Mouse (Mus musculus): Measurements from ENCODE around the gene Prkcb.

The Prkcb gene

DNA sequence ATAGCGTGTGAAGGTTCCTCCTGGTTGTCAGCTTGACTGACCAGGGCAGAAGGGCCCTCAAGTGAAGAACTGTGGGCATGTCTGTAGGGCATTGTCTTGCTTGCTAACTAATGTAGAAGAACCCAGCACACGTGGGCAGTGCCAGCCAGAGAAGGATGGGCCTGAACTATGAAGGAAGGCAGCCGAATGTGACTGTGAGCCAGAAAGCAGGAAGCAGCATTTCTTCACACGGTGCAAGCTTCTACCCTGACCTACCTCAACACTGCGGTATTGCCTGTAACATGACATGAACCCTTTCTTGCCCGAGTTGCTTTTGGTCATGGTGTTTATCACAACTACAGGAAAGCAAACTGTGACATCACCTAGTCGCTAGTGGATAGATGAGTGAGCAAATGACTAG lies 113.5 kb downstream of the Prkcb start:
- DNase-seq (ENCODE audit: low read depth, low spot score): no peak

DNA sequence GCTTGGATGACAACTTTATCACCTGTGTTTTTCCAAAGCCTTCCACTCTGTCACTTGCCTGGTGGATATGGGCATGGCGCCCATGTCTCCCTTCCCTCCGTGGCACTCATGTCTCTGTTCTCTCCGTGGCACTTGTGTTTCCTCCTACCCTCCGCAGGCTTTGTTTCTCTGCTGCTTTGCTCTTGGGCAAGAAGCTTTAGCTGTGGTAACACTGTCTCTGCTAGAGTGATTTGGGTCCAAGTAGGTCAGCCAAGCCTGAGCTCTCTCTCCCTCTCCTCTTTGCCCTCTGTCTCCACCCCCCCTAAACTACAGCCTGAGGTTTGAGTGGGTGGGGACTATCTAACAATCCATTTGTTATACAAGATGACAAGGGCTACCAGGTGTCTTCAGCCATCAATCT lies 114.8 kb downstream of the Prkcb start:
- no peak for DNase-seq (ENCODE audit: low read depth, low spot score)

DNA sequence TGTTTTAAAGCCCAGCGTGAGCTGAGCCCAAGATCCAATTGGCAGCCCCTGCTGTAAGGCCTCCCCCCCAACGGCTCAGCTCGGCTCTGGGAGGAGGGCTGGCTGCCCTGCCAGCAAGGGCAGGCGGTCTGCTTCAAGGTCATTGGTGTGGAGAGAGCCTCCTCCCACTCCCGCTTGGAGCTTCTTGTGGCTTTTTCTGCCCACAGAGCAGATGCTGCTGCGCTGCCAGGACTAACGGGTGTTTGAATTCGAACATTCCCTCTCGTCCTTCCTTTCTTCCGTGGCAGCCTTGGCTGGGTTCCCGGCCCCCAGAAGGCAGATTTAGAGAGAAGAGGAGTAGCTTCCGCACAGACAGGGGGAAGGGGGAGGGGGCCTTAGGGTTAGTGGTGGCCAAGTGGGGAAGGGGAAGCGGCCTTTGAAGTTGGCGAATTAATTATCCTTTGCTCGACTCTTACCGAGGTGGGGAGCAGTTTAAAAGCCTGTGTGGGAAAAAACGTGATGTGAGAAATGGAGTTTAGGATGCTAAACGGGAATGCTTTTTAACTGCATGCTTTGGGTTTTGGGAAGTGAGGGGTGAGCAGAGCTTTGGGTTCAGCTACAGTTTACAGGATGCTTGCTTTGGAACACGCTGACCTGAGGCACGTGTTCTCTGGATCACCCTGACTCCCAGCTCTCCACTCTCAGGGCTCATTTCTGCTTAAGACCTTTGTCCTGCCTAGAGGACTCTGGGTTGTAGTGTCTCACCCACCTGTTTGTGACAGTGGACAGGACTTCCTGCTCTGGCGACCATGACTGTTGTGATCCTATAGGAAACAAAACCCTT lies 116.2 kb downstream of the Prkcb start:
- DNase-seq (ENCODE audit: low read depth, low spot score): peak; percentile 16

DNA sequence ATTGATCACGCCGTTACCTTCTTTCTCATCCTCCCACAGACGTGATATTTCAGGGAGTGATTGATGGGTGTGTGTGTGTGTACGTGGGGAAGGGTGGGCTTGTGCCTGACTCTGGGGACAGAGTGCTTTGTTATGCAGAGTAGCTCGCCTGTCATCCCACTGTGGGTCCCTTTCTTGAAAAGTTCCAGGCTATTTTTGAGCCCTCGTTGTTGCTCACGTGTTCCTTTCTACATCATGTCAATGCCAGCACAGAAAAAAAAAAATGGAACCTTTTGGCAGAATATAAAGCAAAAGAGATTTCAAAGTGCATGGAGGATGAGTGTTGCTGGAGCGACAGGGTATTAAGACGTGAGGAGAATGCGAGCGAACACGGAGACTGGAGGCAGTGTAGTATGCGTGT lies 118.1 kb downstream of the Prkcb start:
- no peak for DNase-seq (ENCODE audit: low read depth, low spot score)

DNA sequence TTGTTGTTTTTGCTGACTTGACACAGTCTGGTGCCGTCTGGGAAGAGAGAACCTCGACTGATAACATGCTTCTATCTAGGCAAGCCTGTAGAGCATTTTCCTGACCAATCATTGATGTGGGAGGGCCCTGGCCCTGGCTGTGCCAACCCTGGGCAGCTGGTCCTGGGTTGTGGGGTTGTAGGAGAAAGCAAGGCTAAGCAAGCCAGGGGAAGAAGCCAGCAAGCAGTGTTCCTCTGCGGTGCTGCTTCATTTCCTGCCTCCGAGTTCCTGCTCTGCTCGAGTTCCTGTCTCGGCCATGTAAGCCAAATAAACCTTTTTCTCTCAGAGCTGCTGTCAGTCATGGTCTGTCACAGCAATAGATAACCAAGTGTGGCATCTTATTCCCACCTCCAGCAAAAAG lies 121.4 kb downstream of the Prkcb start:
- no peak for DNase-seq (ENCODE audit: low read depth, low spot score)

DNA sequence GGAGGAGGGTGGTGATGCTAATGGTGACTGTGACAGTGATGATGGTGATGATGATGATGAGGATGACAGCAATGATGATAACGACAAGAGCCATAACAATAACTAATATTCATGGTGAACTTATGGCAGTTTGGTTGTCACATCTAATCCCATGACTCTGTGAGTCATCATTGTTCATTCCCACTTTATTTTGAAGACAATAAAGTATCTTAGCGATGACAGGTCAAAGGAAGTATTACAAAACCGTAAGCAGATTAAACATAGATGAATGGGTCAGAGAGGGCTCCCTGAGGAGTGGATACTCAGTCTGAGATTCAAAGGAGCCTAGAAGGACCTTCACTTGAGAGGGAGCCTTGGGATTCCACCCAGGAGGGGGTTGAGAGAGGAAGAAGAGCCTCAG lies 122.3 kb downstream of the Prkcb start:
- DNase-seq (ENCODE audit: low read depth, low spot score): no peak

DNA sequence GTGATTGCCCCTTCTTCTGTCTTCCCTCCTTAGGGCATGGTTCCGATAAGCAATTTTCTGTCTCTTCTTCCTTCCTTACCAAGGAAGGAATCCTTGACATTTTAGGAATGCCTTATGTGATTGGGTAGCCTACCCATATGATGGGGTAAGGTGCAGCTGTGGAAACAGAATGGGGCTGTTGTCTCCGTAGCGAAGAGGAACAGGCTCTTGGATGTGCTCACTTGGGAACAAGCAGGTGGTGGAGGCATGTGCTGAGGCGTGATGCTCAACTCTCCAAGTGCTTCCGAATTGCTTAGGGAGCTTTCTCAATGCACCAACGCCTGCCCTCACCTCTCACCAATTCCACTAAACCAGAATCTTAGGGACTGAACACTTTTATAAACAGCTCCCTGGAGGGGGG lies 124.7 kb downstream of the Prkcb start:
- no peak for DNase-seq (ENCODE audit: low read depth, low spot score)

DNA sequence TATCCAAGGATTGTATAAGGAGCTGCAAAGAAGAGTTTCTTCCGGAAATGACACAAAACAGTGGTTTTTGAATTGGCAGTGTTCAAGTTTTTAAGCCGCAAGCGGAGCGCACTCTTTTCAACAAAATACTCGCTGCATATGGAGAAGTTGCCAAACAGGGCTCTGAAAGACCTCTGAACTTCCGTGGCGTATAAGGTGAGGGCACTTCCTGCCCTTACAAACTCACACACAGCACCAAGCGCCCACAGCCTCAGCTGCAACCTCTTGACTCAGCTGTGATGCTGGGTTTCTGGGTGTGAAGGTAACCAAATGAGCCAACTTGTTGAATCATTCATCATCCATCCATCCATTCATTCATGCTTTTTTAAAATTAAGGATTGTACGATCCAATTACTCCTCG lies 125.6 kb downstream of the Prkcb start:
- no peak for DNase-seq (ENCODE audit: low read depth, low spot score)

DNA sequence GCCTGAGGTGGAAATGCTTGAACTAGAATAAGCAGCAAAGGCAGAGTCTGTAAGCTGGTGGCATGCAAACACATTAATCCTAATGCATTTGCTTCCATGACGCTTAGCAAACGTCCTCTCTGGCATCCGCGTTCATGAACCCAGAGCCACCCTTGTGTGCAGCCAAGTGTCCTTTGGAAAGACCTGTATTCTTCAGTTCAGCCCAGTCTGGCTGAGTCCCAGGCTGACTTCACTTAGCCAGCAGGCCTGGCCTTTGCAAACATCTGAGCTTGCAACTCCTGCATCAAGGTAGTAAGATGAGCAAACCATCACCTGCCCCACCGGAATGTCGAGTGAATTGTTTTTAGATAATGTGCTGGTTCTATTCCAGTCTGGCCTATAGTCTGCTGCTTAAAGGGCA lies 126.1 kb downstream of the Prkcb start:
- DNase-seq (ENCODE audit: low read depth, low spot score): no peak

DNA sequence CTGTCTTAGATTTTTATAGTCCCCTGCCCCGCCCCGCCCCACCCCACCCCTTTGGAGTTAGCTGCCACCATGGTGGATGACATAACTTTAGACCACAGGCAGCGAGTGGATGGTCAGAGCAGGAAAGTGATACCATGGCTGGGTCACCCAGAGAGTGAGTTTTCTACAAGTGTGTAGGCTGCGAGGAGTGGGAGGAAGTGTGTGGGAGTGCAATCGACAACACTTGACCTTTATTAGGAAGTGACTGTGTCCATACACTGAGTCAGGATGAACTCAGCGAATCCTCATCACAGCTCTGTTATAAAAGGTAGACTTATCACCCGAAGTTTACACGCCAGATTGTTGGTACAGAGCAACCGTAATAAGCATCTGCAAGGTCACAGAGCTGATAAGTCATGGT lies 126.8 kb downstream of the Prkcb start:
- DNase-seq (ENCODE audit: low read depth, low spot score): no peak

DNA sequence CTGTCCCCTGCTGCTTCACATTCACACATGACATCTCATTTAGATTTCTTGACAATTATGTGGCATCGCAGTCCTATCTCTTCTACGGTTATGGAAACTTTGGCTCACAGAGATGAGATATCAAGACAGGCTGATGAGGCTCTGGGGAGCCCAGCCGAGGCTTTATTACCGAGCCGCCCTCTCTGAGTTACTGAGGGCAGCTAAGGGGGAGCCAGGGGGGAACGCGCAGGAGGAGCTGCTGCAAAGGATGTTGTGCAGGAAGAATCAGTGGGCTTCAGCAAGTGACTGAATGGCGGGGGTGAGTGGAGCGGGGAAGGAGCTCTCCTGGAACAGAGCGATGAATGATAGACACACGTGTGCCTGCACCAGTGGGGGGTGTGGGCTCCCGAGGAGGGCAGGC lies 127.4 kb downstream of the Prkcb start:
- DNase-seq (ENCODE audit: low read depth, low spot score): no peak

DNA sequence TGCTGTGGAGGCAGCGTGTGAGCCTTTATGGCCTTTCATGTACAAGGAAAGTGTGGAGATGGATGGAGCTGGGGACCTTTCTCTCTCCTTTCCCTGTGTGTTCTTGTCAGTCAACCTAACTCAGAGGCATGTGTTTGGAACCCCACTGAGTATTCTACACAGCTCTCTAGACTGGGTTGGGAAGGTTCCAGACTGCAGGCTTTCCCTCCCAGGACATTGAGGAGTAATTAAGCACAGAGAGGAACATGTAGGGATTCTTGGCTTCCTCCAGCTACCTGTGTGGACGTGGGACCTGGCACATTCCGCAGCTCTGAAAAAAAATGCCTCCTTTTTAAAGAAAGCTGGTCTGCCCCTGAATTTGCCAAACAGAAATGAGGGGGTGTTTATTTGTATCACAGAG lies 130.0 kb downstream of the Prkcb start:
- DNase-seq (ENCODE audit: low read depth, low spot score): no peak

DNA sequence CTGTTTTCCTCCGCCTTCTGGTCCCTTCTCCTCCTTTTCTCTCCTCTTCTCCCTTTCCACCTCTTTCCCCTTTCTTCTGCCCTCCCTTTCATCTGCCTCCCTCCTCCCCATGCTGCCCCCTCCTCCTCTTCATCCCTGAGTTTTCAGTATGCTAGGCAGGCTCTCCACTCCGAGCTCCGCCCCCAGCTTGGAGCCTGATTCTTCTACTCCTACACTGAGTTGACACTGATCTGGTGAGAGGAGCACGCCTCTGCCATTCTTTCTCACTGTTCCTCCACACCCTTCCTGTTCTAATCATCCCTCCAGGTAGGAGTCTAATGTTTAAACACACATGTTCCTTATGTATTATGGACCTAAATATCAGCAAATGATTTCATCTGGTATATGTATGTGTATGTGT lies 135.3 kb downstream of the Prkcb start:
- no peak for DNase-seq (ENCODE audit: low read depth, low spot score)

DNA sequence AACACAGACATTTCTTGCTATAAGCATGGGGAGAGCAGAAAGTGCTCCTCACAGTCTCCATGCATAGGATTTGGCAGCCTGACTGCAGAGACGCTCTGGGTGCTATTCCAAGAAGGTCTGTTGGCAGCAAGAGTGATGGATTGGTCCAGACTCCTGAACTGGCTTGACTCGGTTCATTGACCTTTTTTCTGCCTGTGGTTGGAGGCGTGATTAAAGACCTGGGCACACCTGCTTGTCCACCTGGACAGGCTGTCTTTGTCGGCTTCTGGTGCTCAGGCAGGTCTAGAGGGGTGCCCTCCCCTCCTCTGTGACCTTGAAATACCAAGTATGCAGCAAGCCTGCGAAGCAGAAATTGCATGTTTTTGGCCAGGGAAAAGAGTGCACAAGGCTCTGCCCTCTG lies 140.6 kb downstream of the Prkcb start:
- DNase-seq (ENCODE audit: low read depth, low spot score): no peak

DNA sequence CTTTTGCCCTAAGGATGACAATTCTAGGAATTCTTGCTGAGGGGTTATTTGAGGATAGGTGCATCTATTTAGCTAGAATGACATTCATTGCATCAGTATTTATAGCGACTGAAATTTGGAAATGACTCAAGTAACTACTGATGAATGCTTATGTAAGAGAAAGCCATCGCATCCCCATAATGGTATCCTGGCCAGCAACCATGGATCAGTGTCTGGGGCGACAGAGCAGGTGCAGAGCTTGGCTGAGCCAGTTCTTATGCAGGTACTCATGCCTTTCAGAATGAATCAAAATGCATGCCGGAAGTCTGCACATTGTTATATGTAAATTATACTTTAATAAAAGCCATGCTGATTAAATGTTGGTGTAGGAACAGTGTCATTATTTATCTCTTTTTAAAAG lies 143.8 kb downstream of the Prkcb start:
- DNase-seq (ENCODE audit: low read depth, low spot score): no peak

DNA sequence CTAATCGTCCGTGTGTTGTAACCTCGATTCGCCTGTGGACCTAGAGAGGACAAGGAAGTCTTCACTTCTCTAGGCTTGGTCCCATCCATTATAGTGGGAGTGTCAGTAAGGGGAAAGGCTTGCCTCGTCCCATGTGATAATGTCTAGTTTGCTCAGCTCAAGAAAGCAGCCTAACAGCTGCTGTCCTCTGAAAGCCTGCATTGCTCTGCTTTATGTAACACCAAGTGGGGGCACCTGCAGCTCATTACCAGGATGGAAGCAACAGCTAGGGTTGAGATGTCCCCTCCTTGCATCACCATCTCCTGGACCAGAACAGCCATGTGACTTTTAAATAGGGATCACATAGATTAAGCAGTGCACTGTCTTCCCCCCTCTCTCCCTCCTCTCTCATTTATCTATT lies 144.8 kb downstream of the Prkcb start:
- DNase-seq (ENCODE audit: low read depth, low spot score): no peak

DNA sequence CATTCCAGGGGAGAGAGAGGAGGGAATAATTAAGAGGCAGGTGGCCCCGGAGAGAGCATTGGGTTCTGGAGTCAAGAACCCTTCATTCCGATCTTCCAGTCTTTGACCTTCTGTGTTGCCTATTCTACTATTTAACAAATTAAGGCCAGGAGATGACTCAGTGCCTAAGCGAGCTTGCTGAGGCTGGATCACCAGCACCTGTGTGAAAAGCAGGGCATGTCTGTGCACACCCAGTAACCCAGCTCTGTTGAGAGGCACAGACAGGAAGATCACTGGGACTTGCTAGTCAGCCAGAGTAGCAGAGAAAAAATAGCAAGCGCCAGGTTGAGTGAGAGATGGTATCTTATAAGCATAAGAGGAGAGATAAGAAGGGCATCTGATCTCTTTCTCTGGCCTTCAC lies 146.4 kb downstream of the Prkcb start:
- no peak for DNase-seq (ENCODE audit: low read depth, low spot score)

DNA sequence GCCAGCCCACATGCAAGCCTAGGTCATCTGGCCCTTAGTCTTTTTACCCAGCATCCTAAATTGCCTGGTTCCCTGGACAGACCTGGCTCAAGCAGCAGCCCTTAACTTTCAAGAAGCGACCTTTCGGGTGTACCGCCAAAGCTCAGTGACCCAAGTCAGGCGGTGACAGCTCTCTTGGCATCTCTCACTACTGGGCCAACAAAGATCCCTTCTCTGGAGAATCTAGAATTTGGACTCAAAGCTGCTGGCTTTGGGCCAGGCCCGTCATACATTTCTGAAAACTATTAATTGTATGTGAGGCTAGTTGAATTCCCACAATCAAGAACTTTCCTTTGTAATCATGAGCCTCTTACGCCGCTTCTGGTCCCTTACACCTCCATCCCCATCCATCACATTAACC lies 147.0 kb downstream of the Prkcb start:
- DNase-seq (ENCODE audit: low read depth, low spot score): no peak

DNA sequence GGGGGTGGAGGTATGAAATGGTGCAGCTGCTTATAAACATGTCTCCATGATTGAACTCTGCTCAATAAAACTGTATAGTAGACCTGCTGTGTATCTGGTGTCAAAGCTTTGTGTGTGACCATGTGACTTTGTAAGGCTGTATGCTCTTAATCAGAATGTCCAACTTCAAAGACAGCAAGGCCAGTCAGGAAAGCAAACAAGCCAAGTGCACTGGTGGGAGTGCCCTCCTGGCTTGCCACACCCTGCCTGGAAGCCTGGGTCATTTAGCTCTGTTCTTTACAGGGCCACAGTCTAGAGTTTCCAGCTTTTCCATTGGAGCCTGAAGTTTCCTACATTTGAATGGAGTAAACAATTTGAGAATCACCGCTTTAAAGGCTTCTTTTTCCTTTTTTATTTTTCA lies 148.8 kb downstream of the Prkcb start:
- DNase-seq (ENCODE audit: low read depth, low spot score): no peak

DNA sequence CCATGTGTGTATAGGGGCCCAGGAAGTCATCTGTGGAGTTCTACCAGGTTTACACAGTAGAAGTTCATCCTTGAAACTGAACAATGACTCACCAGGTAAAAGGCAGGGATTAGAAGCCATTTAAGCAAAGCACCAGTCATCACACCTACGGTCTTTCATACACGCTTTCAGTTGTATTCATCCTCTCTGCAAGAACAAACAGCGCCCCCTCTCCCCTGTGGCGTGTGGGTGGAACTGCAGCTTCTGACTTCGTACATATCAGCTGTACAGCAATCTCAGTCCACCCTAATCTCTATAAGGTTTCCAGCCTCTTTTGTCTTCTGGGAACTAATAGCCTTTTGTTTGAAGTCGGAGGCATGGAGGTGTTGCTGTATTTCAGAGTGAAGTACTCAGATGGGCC lies 156.5 kb downstream of the Prkcb start:
- no peak for DNase-seq (ENCODE audit: low read depth, low spot score)

DNA sequence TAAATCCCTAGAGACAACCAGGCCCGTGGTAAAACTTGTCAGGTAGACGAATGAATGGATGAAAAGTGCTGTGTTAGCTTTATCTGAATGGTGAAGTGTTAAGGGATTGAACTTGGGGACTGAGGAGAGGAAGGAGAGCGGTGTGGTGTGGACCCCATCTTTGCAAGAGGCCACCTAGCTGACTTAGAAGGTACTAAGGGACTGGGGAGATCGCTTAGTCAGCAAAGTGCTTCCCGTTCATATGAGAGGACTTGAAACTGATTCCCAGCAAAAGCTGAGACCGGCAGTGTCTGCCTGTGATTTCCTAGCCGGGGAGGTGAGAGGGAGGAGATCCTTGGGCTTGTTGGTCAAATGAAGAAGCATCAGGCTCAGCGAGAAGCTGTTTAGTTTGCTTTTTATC lies 164.1 kb downstream of the Prkcb start:
- no peak for DNase-seq (ENCODE audit: low read depth, low spot score)

DNA sequence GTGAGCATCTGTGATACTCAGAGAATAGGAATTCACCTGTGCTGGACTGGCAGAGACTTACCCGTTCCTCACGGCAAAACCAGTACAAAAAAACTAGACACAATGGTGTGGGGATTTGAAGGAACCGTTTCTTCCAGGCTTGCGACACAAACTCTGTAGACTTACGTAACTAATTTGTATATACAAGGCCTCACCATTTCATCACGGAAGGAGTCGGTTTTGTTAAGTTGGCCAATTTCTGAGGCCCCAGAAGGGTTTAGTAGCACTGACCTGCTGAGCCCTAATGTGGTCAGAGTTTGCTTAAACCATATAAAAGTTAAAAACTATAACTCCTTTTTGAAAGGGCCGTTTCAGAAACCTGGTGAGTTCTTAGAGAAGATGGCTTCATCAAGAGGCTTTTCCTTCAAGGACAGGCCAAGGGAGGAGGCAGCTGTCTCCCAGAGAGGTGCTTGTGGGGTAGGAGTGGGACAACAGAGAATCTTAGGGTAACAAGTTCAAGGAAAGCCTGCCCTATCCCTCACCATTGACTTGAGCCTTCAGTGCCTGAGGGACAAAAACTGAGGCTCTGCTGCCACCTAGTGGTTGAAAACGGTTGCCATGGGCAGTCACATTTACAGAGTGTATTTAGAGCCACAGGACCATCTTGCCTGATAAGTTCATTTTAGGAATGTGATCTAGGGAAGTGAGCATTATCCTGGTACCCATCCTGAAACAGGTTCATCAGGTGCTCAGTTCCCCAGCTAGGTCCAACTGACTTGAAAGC lies 170.8 kb downstream of the Prkcb start:
- peak; percentile 76 for DNase-seq (ENCODE audit: low read depth, low spot score)

DNA sequence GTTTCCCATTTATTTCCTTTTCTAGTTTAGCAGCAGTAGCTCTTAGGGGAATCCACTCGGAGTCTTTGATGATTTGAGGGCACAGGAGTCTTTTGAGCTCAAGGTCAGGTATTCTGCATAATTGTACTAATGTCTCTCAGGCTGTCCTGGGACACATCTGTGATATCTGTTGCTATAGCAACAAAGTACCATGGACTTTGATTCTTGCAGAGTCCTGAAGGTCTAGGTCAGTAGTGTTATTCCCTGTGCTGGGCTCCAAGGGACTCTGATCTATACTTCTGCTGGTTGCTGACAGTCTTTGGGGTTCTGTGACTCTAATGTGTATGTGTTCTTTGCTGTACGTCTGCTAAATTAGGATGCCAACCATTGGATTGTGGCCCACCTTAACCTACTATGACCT lies 171.5 kb downstream of the Prkcb start:
- DNase-seq (ENCODE audit: low read depth, low spot score): no peak

All from embryo, embryonic 11.5 days (tissue).